Mouse (Mus musculus) effector memory CD4-positive, alpha-beta T cell, adult 5 months (primary cell): Measurements from ENCODE around the gene Vmn1r67. TPM values are rescaled to one million over a fixed set of nuclear protein-coding genes. Genes with fewer than 3 reads are reported as not detected.

Experiments
- polyA plus RNA-seq: library from polyadenylated mRNA; unstranded; fragments of 100-300 nt; shearing (Covaris generic); gene quantifications from one replicate; pipeline ENCODE4 v1.2.1, GENCODE M21; 2017

Gene Vmn1r67
- not detected for polyA plus RNA-seq

GRCm38 (mm10) chr7:10443031-10443430 is at the start of gene Vmn1r67:
Gene Vmn1r67 (plus strand): TSS chr7:10443331.

DNA sequence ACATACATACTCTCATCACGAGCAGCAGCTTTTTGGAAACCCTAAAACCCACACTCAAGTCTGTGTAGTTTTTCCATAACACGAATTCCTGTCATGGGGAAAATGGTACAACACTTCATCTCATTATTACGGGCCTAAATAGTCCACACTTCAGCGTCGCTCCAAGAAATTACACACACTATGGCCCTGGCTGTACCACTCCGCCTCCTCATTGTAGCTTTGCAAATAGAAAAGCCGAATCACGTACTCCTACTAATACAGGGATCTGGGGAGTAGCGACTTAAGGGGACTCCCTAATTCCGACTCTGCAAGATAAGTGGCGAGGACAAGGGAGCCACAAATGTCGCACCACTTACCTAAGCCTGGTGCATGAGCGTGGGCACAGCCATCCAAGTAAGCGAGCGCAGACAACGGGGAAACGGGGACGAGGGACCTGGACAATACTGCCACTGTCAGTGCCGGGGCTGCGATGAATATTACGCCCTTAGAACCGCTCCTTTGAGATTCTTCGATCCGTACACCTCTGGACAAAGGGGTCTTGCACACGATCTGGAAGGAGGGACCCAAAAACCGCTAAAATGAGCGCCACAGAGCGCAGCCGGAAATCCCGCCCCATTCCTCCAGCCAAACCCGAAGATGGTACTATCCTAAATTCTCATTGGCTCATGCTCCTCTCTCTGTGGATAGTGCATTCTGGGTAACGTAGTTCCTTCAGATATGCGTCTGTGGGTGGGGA is 51.8 kb downstream of the Vmn1r67 start, which contains the start of gene Zik1:
TSS of gene Zik1 (minus strand) at position 609 of the 736 bp plus-strand sequence.

Other genes starting within 250 kb of the Vmn1r67 start
- gene Vmn1r66, start 165.3 kb upstream of the Vmn1r67 start, polyA plus RNA-seq: not detected
- 1.2 TPM for gene Zik1, start 52.1 kb downstream of the Vmn1r67 start, polyA plus RNA-seq
- gene Vmn1r68, start 115.2 kb downstream of the Vmn1r67 start, polyA plus RNA-seq: 0.14 TPM
- gene Vmn1r69, start 170.3 kb downstream of the Vmn1r67 start, polyA plus RNA-seq: not detected
- gene Vmn1r70, start 188.2 kb downstream of the Vmn1r67 start, polyA plus RNA-seq: 0.07 TPM
- gene Nlrp4b, start 244.5 kb downstream of the Vmn1r67 start, polyA plus RNA-seq: not detected